Mouse (Mus musculus) mouse trophoblast stem cell (cell line): ENCODE data around the gene Hebp1.

Experiments
- in situ Hi-C, 2 experiments: fragments of 300-500 bp; cut with MseI, MboI; formaldehyde crosslinking; loops; 2 replicates in 1 of 2; 3 replicates in 1 of 2; pipeline ENCODE4 v1.15.1; 2025

The Hebp1 gene

GRCm38 (mm10) chr6:135162861-135163260 lies 35.0 kb downstream of the Hebp1 start:
- in situ Hi-C loops, result no loop called here

GRCm38 (mm10) chr6:135162311-135162710 lies 35.5 kb downstream of the Hebp1 start:
- in situ Hi-C loops, result no loop called here

- in situ Hi-C loops, result no loop called here
Measured at GRCm38 (mm10) chr6:135161356-135161755, 36.5 kb downstream of the Hebp1 start.

DNA sequence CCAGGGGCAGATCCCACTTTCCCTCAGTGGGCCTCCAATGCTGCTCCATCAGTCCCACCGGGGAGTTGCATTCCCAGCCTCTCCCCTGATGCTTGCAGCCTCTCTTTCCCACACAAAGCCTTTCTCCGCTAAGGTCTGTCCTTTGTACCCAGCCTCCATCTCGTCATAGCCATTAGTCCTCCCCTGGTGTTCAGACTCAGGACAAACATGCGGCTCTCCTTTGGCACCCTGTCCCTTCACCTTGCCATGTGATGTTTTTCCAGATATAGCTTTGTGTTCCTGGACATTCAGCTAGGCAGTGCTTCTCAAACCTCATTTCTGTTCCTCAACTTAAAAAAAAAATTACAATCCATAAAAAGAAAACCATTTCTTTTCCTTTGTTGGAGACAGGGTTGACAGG lies 39.3 kb downstream of the Hebp1 start:
- in situ Hi-C loops, result no loop called here

- in situ Hi-C loops, result no loop called here
Measured at GRCm38 (mm10) chr6:135157496-135157895, 40.3 kb downstream of the Hebp1 start.

DNA sequence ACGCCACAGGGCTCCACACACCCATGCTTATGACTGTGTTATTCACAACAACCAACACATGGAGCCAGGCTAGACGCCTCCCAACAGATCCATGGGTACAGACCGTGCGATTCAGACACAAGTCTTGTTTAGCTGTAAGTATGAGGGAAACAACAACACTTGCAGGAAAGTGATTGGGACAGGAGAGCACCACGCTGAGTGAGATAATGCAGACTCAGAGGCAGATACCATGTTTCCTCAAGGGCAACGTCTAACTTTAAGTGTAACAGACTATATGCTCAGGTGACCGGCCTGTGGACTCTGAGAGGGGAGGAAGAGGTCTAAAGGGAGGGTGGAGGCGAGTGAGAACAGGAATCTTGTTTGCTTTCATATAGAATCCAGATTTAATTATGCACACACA lies 41.2 kb downstream of the Hebp1 start:
- in situ Hi-C loops, result no loop called here

DNA sequence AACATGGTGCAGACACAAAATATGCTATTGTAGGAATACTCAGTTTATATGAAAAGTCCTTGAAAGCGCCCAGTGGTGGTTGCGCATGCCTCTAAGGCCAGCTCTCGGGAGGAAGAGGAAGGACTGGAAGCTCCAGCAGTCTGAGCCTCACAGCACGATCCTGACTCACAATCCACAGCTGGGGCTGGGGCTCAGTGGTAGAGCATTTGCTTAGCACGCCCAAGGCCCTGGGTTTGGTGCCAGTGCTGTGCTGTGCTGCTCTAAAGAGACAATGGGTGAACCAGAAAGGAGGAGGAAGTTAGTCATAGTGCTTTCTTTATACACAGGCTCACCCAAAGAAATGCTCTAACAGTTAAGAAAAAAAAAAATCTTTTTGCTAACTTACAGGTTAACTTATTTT lies 44.1 kb downstream of the Hebp1 start:
- in situ Hi-C loops, result no loop called here

DNA sequence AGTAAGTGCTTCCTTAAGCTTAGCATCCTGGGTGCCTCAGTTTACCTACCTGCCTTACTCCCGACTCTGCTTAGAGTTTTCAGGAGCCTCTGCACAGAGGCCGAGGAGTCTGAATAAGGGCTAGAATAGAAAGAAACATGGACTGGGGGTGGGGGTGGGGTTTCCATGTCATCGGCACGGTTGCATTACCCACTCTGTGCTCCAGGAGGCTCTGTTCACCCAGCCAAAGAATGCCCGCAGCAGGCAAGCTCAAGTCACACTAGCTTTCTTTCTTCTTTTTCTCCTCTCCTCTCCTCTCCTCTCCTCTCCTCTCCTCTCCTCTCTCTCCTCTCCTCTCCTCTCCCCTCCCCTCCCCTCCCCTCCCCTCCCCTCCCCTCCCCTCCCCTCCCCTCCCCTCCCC lies 47.5 kb downstream of the Hebp1 start:
- in situ Hi-C loops, result no loop called here

DNA sequence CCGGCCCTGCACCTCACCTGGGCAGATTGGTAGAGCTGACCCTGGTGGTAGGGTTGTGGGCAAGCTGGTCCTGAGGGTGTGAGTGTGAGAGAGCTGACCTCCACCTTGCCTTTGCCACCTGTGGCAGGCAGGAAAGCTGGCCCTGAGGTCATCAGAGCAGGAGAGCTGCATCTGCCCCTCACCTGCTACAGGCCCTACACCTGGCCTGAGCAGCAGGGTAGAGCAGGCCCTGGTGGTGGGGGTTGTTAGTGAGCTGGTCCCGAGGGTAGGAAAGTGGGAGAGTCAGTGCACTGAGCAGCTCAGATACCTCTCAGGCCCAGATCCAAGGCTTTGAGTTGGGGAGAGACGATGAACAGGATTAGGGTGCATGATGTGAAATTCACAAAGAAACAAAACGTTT lies 48.1 kb downstream of the Hebp1 start:
- in situ Hi-C loops, result loop anchor here in 1 of 2 experiments (10.0 kb wide), 2 partner anchors 125 to 225 kb away; no protein-coding TSS in a partner anchor

- in situ Hi-C loops, result loop anchor here in 1 of 2 experiments (10.0 kb wide), 2 partner anchors 124 to 226 kb away; no protein-coding TSS in a partner anchor
Measured at GRCm38 (mm10) chr6:135149175-135149574, 48.6 kb downstream of the Hebp1 start.

GRCm38 (mm10) chr6:135148506-135148905 lies 49.3 kb downstream of the Hebp1 start:
- in situ Hi-C loops, result loop anchor here in 1 of 2 experiments (10.0 kb wide), 2 partner anchors 124 to 226 kb away; no protein-coding TSS in a partner anchor

- in situ Hi-C loops, result loop anchor here in 1 of 2 experiments (10.0 kb wide), 2 partner anchors 121 to 229 kb away; no protein-coding TSS in a partner anchor
Measured at GRCm38 (mm10) chr6:135145976-135146375, 51.8 kb downstream of the Hebp1 start.

GRCm38 (mm10) chr6:135144516-135144915 lies 53.3 kb downstream of the Hebp1 start:
- in situ Hi-C loops, result loop anchor here (5.0 to 10.0 kb wide), 4 partner anchors 52 to 230 kb away; no protein-coding TSS in a partner anchor

- in situ Hi-C loops, result loop anchor here (5.0 to 10.0 kb wide), 4 partner anchors 51 to 232 kb away; no protein-coding TSS in a partner anchor
Measured at GRCm38 (mm10) chr6:135143151-135143550, 54.7 kb downstream of the Hebp1 start.

GRCm38 (mm10) chr6:135141451-135142147 lies 56.2 kb downstream of the Hebp1 start:
- in situ Hi-C loops, result loop anchor here (5.0 to 10.0 kb wide), 4 partner anchors 49 to 233 kb away; no protein-coding TSS in a partner anchor

- in situ Hi-C loops, result no loop called here
Measured at GRCm38 (mm10) chr6:135138746-135139145, 59.1 kb downstream of the Hebp1 start.

DNA sequence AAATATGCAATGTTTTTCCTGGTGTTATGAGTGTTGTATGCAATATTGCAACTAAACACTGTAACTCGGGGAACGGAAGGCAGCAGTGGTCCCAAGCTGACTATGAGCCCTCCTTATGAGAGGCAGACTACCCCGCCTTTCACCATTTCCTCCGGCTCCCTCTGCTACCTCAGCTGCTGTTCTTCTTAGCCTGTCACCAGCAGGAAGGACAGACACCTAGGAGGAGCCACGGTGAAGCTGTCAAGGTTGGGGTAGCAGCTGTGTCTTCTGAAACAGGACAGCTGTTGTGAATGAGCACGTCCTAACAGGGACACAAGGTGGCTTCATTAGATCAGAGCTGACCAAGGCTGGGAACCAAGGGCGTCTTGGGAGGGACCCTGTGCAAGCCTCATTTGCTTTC lies 59.6 kb downstream of the Hebp1 start:
- in situ Hi-C loops, result no loop called here

DNA sequence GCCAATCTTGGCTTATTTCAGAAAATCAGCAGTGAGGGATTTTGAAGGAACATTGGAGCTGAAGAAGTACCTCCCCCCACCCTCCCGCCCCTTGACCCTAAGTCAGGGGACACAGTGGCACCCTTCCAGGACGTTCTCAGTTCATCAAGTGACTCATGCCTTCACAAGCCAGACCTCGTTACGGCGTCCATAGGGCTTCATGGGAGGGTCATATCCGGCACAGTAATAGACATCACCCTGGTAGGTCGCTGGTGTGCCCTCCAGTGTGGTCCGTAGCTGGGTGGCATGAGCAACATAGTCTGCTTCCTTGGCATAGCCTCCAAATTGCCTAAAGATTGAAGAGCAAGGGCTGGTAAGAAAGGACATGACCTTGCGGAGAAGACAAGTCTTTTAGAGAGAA lies 60.1 kb downstream of the Hebp1 start:
- in situ Hi-C loops, result no loop called here

DNA sequence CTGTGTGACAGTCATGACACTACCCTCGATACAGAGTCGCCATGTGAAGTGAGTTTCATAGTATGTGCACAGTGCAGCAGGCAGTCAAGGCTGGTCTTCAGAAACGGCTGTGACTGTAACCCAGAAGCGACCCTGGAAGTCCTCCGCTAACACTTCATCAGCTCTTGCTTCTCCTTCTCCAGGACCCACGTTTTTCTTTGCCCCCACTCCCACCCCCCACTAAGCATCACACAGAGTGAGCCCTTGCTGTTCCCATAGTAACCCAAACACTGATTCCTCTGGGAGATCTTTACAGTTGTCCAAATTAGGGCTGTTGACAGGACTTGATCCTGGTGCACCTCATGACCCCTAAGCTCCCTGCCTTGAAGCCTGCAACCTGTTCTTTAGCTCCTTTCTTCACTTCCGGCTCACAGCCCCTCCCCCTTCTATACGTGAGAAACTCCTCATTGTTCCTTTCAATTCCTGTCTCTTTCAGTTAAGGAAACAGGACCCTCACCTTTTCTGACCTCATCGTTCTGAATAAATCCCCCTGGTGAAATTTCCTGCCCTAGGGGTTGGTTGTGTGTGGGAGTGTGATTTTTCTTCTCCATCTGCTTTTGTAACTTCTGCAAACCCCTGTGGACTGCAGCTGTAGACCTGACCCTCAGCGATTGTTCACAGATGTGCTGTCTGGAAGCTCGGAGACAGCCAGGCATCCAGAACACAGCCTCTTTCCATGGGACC lies 61.2 kb downstream of the Hebp1 start:
- in situ Hi-C loops, result no loop called here

- in situ Hi-C loops, result no loop called here
Measured at GRCm38 (mm10) chr6:135135735-135136134, 62.1 kb downstream of the Hebp1 start.

GRCm38 (mm10) chr6:135133486-135133885 lies 64.3 kb downstream of the Hebp1 start:
- in situ Hi-C loops, result no loop called here

- in situ Hi-C loops, result no loop called here
Measured at GRCm38 (mm10) chr6:135133086-135133485, 64.7 kb downstream of the Hebp1 start.
